Mouse (Mus musculus) lung, adult 2 months (tissue): ENCODE data around the gene Stk11.

ENCODE experiments used
- CTCF ChIP-seq: fragments of 200-500 bp; IDR thresholded peaks from 2 replicates; pipeline ENCODE4 v1.5.1; 2011; ENCODE audit warnings: mild to moderate bottlenecking, low read length, control low read depth; ENCODE audit not compliant: insufficient read depth
- POLR2A ChIP-seq: fragments of 200-500 bp; IDR thresholded peaks from 2 replicates; pipeline ENCODE4 v1.6.1; 2011; ENCODE audit warnings: low read depth, mild to moderate bottlenecking, control low read depth, low read length, borderline replicate concordance; ENCODE audit errors: extremely low read depth

DNA sequence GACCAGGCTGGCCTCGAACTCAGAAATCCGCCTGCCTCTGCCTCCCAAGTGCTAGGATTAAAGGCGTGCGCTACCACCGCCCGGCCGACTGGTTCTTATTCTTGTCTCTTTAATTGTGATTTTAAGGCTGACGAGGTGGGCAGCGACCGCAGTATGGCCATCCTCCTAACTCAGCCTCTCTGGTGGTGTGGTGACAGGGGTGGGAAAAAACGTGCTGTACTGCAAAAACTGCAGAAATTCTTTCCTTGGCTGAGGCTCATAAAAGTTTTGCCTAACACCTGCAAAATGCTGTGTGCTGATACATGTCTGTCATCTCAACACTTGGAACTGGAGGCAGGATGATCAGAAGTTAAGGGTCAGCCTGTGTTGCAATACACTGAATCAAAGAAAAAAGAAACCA lies 57.8 kb downstream of the Stk11 start:
- no peak for TF ChIP-seq POLR2A
- TF ChIP-seq CTCF, result no peak
